Mouse (Mus musculus) stomach, postnatal 0 days (tissue): ENCODE results near the gene Pram1. TPM values are rescaled to one million over a fixed set of nuclear protein-coding genes. Genes with fewer than 3 reads are reported as not detected.

Experiments used
- ATAC-seq: fragments of 200-750 bp; cut with Nextera tagmentation; 2 replicates; pipeline ENCODE4 v1.8.0; 2017; ENCODE audit not compliant: low FRiP score, low TSS enrichment
- DNase-seq: peaks from one replicate; pipeline ENCODE4 v3.0.0-alpha.2; 2016; ENCODE audit warnings: low spot score
- H3K27ac ChIP-seq: fragments of 300-500 bp; sonication (generic); replicated peaks from 2 replicates; pipeline ENCODE4 v1.5.1; 2014; ENCODE audit warnings: mild to moderate bottlenecking, control low read depth
- H3K27me3 ChIP-seq: fragments of 300-500 bp; sonication (generic); 2 replicates; pipeline ENCODE4 v1.6.1; 2014; ENCODE audit warnings: low read length; ENCODE audit not compliant: control insufficient read depth, insufficient read depth
- H3K36me3 ChIP-seq: fragments of 300-500 bp; sonication (generic); 2 replicates; pipeline ENCODE4 v1.6.1; 2014; ENCODE audit warnings: low read length, mixed read lengths; ENCODE audit not compliant: control insufficient read depth, insufficient read depth
- H3K4me1 ChIP-seq: fragments of 300-500 bp; sonication (generic); replicated peaks from 2 replicates; pipeline ENCODE4 v1.6.1; 2014; ENCODE audit warnings: antibody characterized with exemption; ENCODE audit not compliant: control insufficient read depth, insufficient read depth
- H3K4me2 ChIP-seq: fragments of 300-500 bp; sonication (generic); replicated peaks from 2 replicates; pipeline ENCODE4 v1.6.1; 2014; ENCODE audit warnings: low read depth, mild to moderate bottlenecking, control low read depth, moderate library complexity
- H3K4me3 ChIP-seq: fragments of 300-500 bp; sonication (generic); 2 replicates; pipeline ENCODE4 v1.5.1; 2014; ENCODE audit warnings: low read depth, low read length, control low read depth
- H3K9ac ChIP-seq: fragments of 300-500 bp; sonication (generic); 2 replicates; pipeline ENCODE4 v1.6.1; 2014; ENCODE audit warnings: mild to moderate bottlenecking, low read length, control low read depth, mixed read lengths
- H3K9me3 ChIP-seq: fragments of 300-500 bp; sonication (generic); 2 replicates; pipeline ENCODE4 v1.6.1; 2016; ENCODE audit warnings: low read length; ENCODE audit not compliant: control insufficient read depth
- CTCF ChIP-seq: IDR thresholded peaks from 2 replicates; pipeline ENCODE4 v1.5.1; 2016; ENCODE audit warnings: antibody characterized with exemption, low read depth, mild to moderate bottlenecking, moderate library complexity
- EP300 ChIP-seq: optimal IDR thresholded peaks from 2 replicates; pipeline ENCODE3; 2016; ENCODE audit warnings: antibody characterized with exemption
- WGBS: fragments of 180-500 bp; shearing (Covaris S2); extraction: QIAGEN DNeasy Blood & Tissue Kit; methylation state at CpG from one replicate; pipeline ENCODE4 v1.1.7; 2014; 5-methylcytosine and 5-hydroxymethylcytosine counted together
- polyA plus RNA-seq: library from polyadenylated mRNA; unstranded; fragments of >200 nt; fragmentation: Nextera tagmentation; extraction: Ambion mirVana; gene quantifications from 2 replicates; pipeline ENCODE4 v1.2.1, GENCODE M21; 2015

Gene Pram1
- polyA plus RNA-seq, 1 experiment from 2014 or later, result 0.19 TPM

- ATAC-seq (peak; percentile 4; the same call in 1 of the 2 replicates), DNase-seq (peak; percentile 18)
- peaks cover 3% of the 10 kb centered on the region for H3K4me1 ChIP-seq
- H3K36me3 ChIP-seq, result peaks cover 12% of the 10 kb centered on the region; the same call in 1 of the 2 replicates
- peak overlapping the region; percentile 98 for H3K27ac ChIP-seq
- peak overlapping the region; percentile 74 for H3K4me2 ChIP-seq
- 58% methylated on average over 12 of the region's 12 CpGs for WGBS
- TF ChIP-seq EP300 (no peak), CTCF (no peak)
- H3K9me3 ChIP-seq, result no peaks in the 10 kb centered on the region
- peak overlapping the region; percentile 71 for H3K4me3 ChIP-seq
- no peaks in the 10 kb centered on the region for H3K27me3 ChIP-seq
- H3K9ac ChIP-seq, result peak overlapping the region; percentile 83
These were observed 8.2 kb upstream of the Pram1 start for GRCm38 (mm10) chr17:33629487-33630125.

GRCm38 (mm10) chr17:33630171-33630895 lies 7.5 kb upstream of the Pram1 start:
- H3K9ac ChIP-seq, result no peak overlapping the region
- H3K27me3 ChIP-seq, result no peaks in the 10 kb centered on the region
- ATAC-seq (no peak), DNase-seq (peak; percentile 12)
- 82% methylated on average over 13 of the region's 13 CpGs for WGBS
- peak overlapping the region; percentile 74 for H3K4me2 ChIP-seq
- no peak overlapping the region for H3K27ac ChIP-seq
- H3K4me1 ChIP-seq, result peaks cover 3% of the 10 kb centered on the region
- no peaks in the 10 kb centered on the region for H3K9me3 ChIP-seq
- TF ChIP-seq EP300, result no peak
- TF ChIP-seq CTCF, result no peak
- H3K4me3 ChIP-seq, result no peak overlapping the region
- peaks cover 12% of the 10 kb centered on the region; the same call in 1 of the 2 replicates for H3K36me3 ChIP-seq

- no peaks in the 10 kb centered on the region for H3K9me3 ChIP-seq
- no peak overlapping the region for H3K4me2 ChIP-seq
- no peaks in the 10 kb centered on the region for H3K27me3 ChIP-seq
- no peak for TF ChIP-seq EP300
- DNase-seq (peak; percentile 13), ATAC-seq (no peak)
- no peak overlapping the region for H3K9ac ChIP-seq
- H3K27ac ChIP-seq, result no peak overlapping the region
- peaks cover 3% of the 10 kb centered on the region for H3K4me1 ChIP-seq
- H3K36me3 ChIP-seq, result peaks cover 12% of the 10 kb centered on the region; the same call in 1 of the 2 replicates
- H3K4me3 ChIP-seq, result no peak overlapping the region
- 94% methylated on average over 9 of the region's 9 CpGs for WGBS
These were observed 6.6 kb upstream of the Pram1 start for GRCm38 (mm10) chr17:33631236-33631635.

GRCm38 (mm10) chr17:33631796-33632195 lies 6.1 kb upstream of the Pram1 start:
- no peak overlapping the region for H3K27ac ChIP-seq

GRCm38 (mm10) chr17:33637038-33637437 lies 818 bp upstream of the Pram1 start:
- WGBS, result 64% methylated on average over 2 of the region's 2 CpGs

More at GRCm38 (mm10) chr17:33631796-33632195, 6.1 kb upstream of the Pram1 start:
- TF ChIP-seq CTCF (no peak), EP300 (no peak)
- no peak overlapping the region for H3K4me3 ChIP-seq
- H3K36me3 ChIP-seq, result peaks cover 12% of the 10 kb centered on the region; the same call in 1 of the 2 replicates
- H3K9me3 ChIP-seq, result no peaks in the 10 kb centered on the region
- H3K4me1 ChIP-seq, result peaks cover 3% of the 10 kb centered on the region
- DNase-seq, result peak; percentile 11
- no peaks in the 10 kb centered on the region for H3K27me3 ChIP-seq
- no peak overlapping the region for H3K4me2 ChIP-seq
- no peak overlapping the region for H3K9ac ChIP-seq
- WGBS, result 89% methylated on average over 5 of the region's 5 CpGs
- ATAC-seq, result no peak

GRCm38 (mm10) chr17:33639743-33640142 lies 1.9 kb downstream of the Pram1 start:
- H3K9me3 ChIP-seq, result no peaks in the 10 kb centered on the region
- no peaks in the 10 kb centered on the region for H3K4me1 ChIP-seq
- no peak overlapping the region for H3K27ac ChIP-seq
- 48% methylated on average over 6 of the region's 6 CpGs for WGBS
- H3K27me3 ChIP-seq, result no peaks in the 10 kb centered on the region
- H3K9ac ChIP-seq, result no peak overlapping the region
- no peak overlapping the region for H3K4me3 ChIP-seq
- no peak for DNase-seq
- H3K4me2 ChIP-seq, result no peak overlapping the region
- no peak for ATAC-seq
- TF ChIP-seq CTCF (no peak), EP300 (no peak)
- H3K36me3 ChIP-seq, result peaks cover 7% of the 10 kb centered on the region; the same call in 1 of the 2 replicates

More at GRCm38 (mm10) chr17:33637038-33637437, 818 bp upstream of the Pram1 start:
- Histone ChIP-seq H3K27ac (no peak overlapping the region), H3K4me3 (no peak overlapping the region), H3K36me3 (peaks cover 4% of the 10 kb centered on the region; the same call in 1 of the 2 replicates), H3K4me1 (no peaks in the 10 kb centered on the region), H3K4me2 (no peak overlapping the region), H3K27me3 (no peaks in the 10 kb centered on the region), H3K9me3 (no peaks in the 10 kb centered on the region), H3K9ac (no peak overlapping the region)
- DNase-seq, result no peak
- ATAC-seq, result no peak
- no peak for TF ChIP-seq EP300
- TF ChIP-seq CTCF, result no peak
